Comparison of ENCODE assay signal across 8 mouse cellular contexts in the genomic region with DNA sequence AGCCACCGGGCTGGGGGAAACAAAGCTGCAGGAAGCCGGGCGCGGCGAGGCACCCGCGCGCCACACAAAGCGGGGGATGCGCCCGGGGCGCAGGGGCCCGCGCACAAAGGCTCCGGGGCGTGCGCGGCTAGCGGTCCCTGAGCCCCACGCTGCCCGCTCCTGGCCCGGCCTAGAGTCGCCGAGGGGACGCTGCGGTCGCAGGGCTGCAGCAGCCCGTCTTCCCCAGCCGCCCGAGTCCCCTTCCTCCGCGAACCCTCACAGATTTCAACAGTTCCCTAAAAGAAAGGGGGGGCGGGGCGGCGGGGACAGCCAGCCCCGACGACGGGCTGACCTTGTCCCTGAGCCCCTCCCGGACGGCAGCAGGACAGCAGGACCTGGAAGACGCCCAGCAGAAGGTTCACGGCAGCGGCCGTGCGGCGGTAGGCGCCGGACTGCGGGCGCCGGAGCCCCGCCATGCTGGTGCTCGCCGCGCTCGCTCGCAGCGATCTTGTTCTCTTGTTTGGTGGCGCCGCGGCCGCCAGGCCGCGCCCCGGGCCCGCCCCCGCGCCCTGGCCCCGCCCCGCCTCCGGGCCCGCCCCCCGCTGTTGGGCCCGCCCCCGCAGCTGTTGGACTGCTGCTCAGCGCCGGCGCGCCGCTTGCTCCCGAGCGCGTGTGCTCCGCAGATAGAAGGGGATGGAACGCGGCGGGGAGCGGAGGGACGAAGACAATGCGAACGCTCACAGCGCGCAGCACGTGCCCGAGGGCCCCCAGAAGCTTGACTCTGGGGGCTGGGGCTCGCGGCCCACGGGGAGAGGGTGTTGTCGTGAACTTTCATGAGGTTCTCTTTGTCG. TPM values are rescaled to one million over a fixed set of nuclear protein-coding genes. Genes with fewer than 3 reads are reported as not detected.
DNase-seq lines count a peak whose midpoint lies in the region; ATAC-seq and TF ChIP-seq lines count a peak whose summit lies in the region.

TSS of gene Tmem131l (minus strand) at position 530 of the 830 bp plus-strand sequence.

- TF ChIP-seq CTCF in C2C12 (IDR thresholded peaks at IDR 0.05; ENCODE audit: control insufficient read depth, insufficient read depth, insufficient read length) = no peak

- peak; percentile 65 to 70 for DNase-seq in adrenal gland, postnatal 4 days (ENCODE audit: low spot score in 2 of 2)
- peak; percentile 71 to 73 for DNase-seq in heart, adult 9 months (ENCODE audit: low spot score in 2 of 2)
- DNase-seq in liver = peak; percentile 94
- peak; percentile 48 to 75 for DNase-seq in monocyte, adult 2 months (ENCODE audit: low read depth in 1 of 2, low spot score in 2 of 2)
- peak; percentile 75 to 80 for DNase-seq in spleen, postnatal 36 days (ENCODE audit: low spot score in 2 of 2)

- peak within 1 kb of the TSS; percentile 66 for H3ac ChIP-seq in C2C12 (ENCODE audit: control insufficient read depth, insufficient read length, low read depth)

- under 1% methylated on average over 98 of the region's 100 CpGs for WGBS in embryonic facial prominence, embryonic 15.5 days
- WGBS in kidney, embryonic 14.5 days = 1% methylated on average over 80 of the region's 100 CpGs

- H3K9me3 ChIP-seq in embryonic facial prominence, embryonic 15.5 days (replicated peaks) = no peaks in the 10 kb centered on the region
- H3K9me3 ChIP-seq in kidney, embryonic 14.5 days (ENCODE audit: control insufficient read depth, low read length) = no peaks in the 10 kb centered on the region

- H3K4me1 ChIP-seq in embryonic facial prominence, embryonic 15.5 days = peaks cover 29% of the 10 kb centered on the region
- peaks cover 12% of the 10 kb centered on the region; the same call in 1 of the 2 replicates for H3K4me1 ChIP-seq in kidney, embryonic 14.5 days (ENCODE audit: control insufficient read depth, insufficient read depth, low read length)

- peaks cover 3% of the 10 kb centered on the region for H3K36me3 ChIP-seq in C2C12 (ENCODE audit: control insufficient read depth, insufficient read depth)
- H3K36me3 ChIP-seq in embryonic facial prominence, embryonic 15.5 days = no peaks in the 10 kb centered on the region
- 0 out of 2 replicates have a peak, but pooled peaks cover 4% of the 10 kb centered on the region for H3K36me3 ChIP-seq in kidney, embryonic 14.5 days (ENCODE audit: control insufficient read depth, insufficient read depth, low read length)

- peaks cover 6% of the 10 kb centered on the region for H3K79me2 ChIP-seq in C2C12 (ENCODE audit: control insufficient read depth, insufficient read depth)

- H3K27ac ChIP-seq in embryonic facial prominence, embryonic 15.5 days (replicated peaks) = peak within 1 kb of the TSS; percentile 93
- peak within 1 kb of the TSS; percentile 92 for H3K27ac ChIP-seq in kidney, embryonic 14.5 days (ENCODE audit: low read depth, low read length)

- ATAC-seq in embryonic facial prominence, embryonic 15.5 days (ENCODE audit: insufficient number of reproducible peaks, low FRiP score, low TSS enrichment, low read depth) = peak; percentile 94
- ATAC-seq in kidney, embryonic 14.5 days (ENCODE audit: low FRiP score, low TSS enrichment) = peak; percentile 93

- H3K27me3 ChIP-seq in C2C12 (ENCODE audit: control insufficient read depth, insufficient read depth, insufficient read length) = no peaks in the 10 kb centered on the region
- H3K27me3 ChIP-seq in embryonic facial prominence, embryonic 15.5 days = no peaks in the 10 kb centered on the region; the same call in 1 of the 2 replicates
- H3K27me3 ChIP-seq in kidney, embryonic 14.5 days (ENCODE audit: control insufficient read depth, insufficient read depth, low read length) = no peaks in the 10 kb centered on the region

- H3K4me3 ChIP-seq in C2C12 (ENCODE audit: insufficient read depth, poor library complexity, severe bottlenecking) = peak within 1 kb of the TSS; percentile 53
- peak within 1 kb of the TSS; percentile 93 for H3K4me3 ChIP-seq in embryonic facial prominence, embryonic 15.5 days (replicated peaks)
- peak within 1 kb of the TSS; percentile 92 for H3K4me3 ChIP-seq in kidney, embryonic 14.5 days (ENCODE audit: low read length)

- H3K4me2 ChIP-seq in embryonic facial prominence, embryonic 15.5 days (replicated peaks) = peak within 1 kb of the TSS; percentile 91
- H3K4me2 ChIP-seq in kidney, embryonic 14.5 days (replicated peaks; ENCODE audit: low read depth, low read length) = peak within 1 kb of the TSS; percentile 91

- peaks cover 1% of the 10 kb centered on the region for H3K79me3 ChIP-seq in C2C12 (ENCODE audit: low read depth)

- peak within 1 kb of the TSS; percentile 93 for H3K9ac ChIP-seq in embryonic facial prominence, embryonic 15.5 days
- H3K9ac ChIP-seq in kidney, embryonic 14.5 days (ENCODE audit: low read depth, low read length) = peak within 1 kb of the TSS; percentile 95

TF ChIP-seq in C2C12, 6 proteins besides CTCF, POLR2A, EP300 and RAD21:
- TF ChIP-seq MYOG (IDR thresholded peaks at IDR 0.05; ENCODE audit: control insufficient read depth, extremely low read depth, insufficient read length) (no peak), USF1 (IDR thresholded peaks at IDR 0.05; ENCODE audit: low read depth) (no peak), MYOD1 (IDR thresholded peaks at IDR 0.05; ENCODE audit: control insufficient read depth, insufficient read length, low read depth) (peak; percentile 53), MAX (IDR thresholded peaks at IDR 0.05) (peak; percentile 76), CEBPB (IDR thresholded peaks at IDR 0.05; ENCODE audit: low read depth) (no peak)
TF ChIP-seq in C2C12: peak in this region for 2.

RNA-seq across cellular contexts. Expression of gene Tmem131l, which starts in this region (rescaled TPM):
- polyA plus RNA-seq in C2C12 (2012; fragmentation: generic; extraction: Trizol) = 10.4 TPM
- 10 to 100 TPM; 77.1 to 81.0 TPM for total RNA-seq in adrenal gland, postnatal 4 days (2021)
- 56.8 and 60.5 TPM in 2 replicates for polyA plus RNA-seq in embryonic facial prominence, embryonic 15.5 days (2015; fragmentation: Nextera tagmentation; extraction: Ambion mirVana)
- polyA plus RNA-seq in kidney, embryonic 14.5 days (2014; fragmentation: Nextera tagmentation; extraction: Ambion mirVana) = 45.3 and 53.1 TPM in 2 replicates

Comparison
In these comparisons a context has a peak if more than half of its experiments do, and no peak if none do; other contexts are left out.
1. Peak in every context shown above with its lines: DNase-seq, ATAC-seq, H3K4me3 ChIP-seq and H3K27ac ChIP-seq.